Mouse (Mus musculus): ENCODE measurements around the gene Rhbdd2. TPM values are rescaled to one million over a fixed set of nuclear protein-coding genes. Genes with fewer than 3 reads are reported as not detected.
A peak's percentile ranks its signal among the peaks of the same experiment; 100 is the strongest.

The Rhbdd2 gene
- polyA plus RNA-seq, 1 experiment = not detected

DNA sequence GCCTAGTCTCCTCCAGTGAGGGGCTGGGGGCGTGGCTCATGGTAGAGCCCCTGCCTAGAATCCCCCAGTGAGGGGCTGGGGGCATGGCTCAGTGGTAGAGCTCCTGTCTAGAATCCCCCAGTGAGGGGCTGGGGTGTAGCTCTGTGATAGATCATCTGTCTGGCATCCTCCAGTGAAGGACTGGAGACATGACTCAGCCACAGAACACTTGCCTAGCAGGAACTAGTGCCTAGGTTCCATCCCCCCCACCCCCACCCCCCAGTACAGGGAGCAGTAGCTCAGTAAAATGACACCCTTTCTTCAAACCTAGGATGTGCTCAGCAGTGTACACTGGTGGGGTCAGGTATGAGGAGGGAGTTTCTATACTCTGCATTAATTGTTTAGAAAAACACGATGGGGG, 38.5 kb downstream of the Rhbdd2 start:
- no peak overlapping the region for H3K4me3 ChIP-seq (ENCODE audit: insufficient read depth, low read depth, low read length)
- TF ChIP-seq POLR2A (IDR thresholded peaks at IDR 0.05; ENCODE audit: insufficient read depth, low read depth, low read length) (no peak), CTCF (IDR thresholded peaks at IDR 0.05; ENCODE audit: insufficient read depth, low read depth, low read length) (no peak)
- H3K4me1 ChIP-seq (ENCODE audit: control insufficient read depth, insufficient read depth, low read length) = peaks cover 11% of the 10 kb centered on the region
- no peak overlapping the region for H3K27ac ChIP-seq (ENCODE audit: insufficient read depth, low read depth, low read length)
- WGBS = 63% methylated on average over 2 of the region's 2 CpGs

DNA sequence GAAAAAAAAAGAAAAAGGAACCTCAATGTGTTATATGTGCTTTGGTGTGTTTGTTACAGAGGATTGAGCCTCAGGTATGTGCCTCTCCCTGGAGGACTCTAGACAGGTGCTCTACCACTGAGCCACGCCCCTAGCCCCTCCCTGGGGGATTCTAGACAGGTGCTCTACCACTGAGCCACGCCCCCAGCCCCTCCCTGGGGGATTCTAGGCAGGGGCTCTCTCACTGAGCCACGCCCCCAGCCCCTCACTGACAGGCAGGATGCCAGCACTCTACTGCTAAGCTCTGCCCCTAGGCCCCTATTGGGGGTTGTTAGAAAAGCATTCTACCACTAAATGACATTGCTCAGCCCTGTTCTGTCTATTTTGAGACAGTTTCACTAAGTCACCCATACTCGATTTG, 40.1 kb downstream of the Rhbdd2 start:
- TF ChIP-seq POLR2A (IDR thresholded peaks at IDR 0.05; ENCODE audit: insufficient read depth, low read depth, low read length) = no peak
- no peak for TF ChIP-seq CTCF (IDR thresholded peaks at IDR 0.05; ENCODE audit: insufficient read depth, low read depth, low read length)
- Histone ChIP-seq H3K4me3 (ENCODE audit: insufficient read depth, low read depth, low read length) (no peak overlapping the region), H3K27ac (ENCODE audit: insufficient read depth, low read depth, low read length) (no peak overlapping the region), H3K4me1 (ENCODE audit: control insufficient read depth, insufficient read depth, low read length) (peaks cover 11% of the 10 kb centered on the region)
- WGBS = 70% methylated on average over 4 of the region's 4 CpGs

- Histone ChIP-seq H3K4me3 (ENCODE audit: insufficient read depth, low read depth, low read length) (no peak overlapping the region), H3K4me1 (ENCODE audit: control insufficient read depth, insufficient read depth, low read length) (peaks cover 11% of the 10 kb centered on the region), H3K27ac (ENCODE audit: insufficient read depth, low read depth, low read length) (no peak overlapping the region)
- WGBS = 66% methylated on average over 5 of the region's 5 CpGs
- TF ChIP-seq POLR2A (IDR thresholded peaks at IDR 0.05; ENCODE audit: insufficient read depth, low read depth, low read length) = no peak
- TF ChIP-seq CTCF (IDR thresholded peaks at IDR 0.05; ENCODE audit: insufficient read depth, low read depth, low read length) = no peak
Observed at GRCm38 (mm10) chr5:135672980-135673379, 40.6 kb downstream of the Rhbdd2 start.

DNA sequence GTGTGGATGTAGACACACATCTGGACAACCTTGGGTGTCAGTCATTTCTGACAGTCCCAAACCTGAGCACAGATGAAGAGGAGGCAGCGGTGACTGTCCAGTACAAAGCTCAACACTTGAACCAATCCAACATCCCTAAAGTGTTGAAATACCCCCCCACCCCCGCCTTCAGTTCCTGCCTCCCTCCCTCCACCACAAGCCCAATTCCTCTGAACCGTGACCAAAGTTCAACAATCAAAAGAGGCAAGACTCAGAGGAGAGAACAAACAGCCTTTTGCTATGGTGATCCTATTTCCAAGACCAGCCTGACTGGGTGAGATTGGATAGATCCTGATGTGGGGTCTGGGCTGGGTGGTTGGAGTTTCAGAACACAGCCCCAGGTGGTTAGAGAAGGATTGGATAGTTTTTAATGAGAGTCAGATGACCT, 41.9 kb downstream of the Rhbdd2 start:
- no peak for TF ChIP-seq POLR2A (IDR thresholded peaks at IDR 0.05; ENCODE audit: insufficient read depth, low read depth, low read length)
- TF ChIP-seq CTCF (IDR thresholded peaks at IDR 0.05; ENCODE audit: insufficient read depth, low read depth, low read length) = no peak
- no peak overlapping the region for H3K4me3 ChIP-seq (ENCODE audit: insufficient read depth, low read depth, low read length)
- H3K4me1 ChIP-seq (ENCODE audit: control insufficient read depth, insufficient read depth, low read length) = peaks cover 11% of the 10 kb centered on the region
- 36% methylated on average over 3 of the region's 3 CpGs for WGBS
- H3K27ac ChIP-seq (ENCODE audit: insufficient read depth, low read depth, low read length) = peak overlapping the region; percentile 77

- H3K4me3 ChIP-seq (ENCODE audit: insufficient read depth, low read depth, low read length) = peak overlapping the region; percentile 19
- TF ChIP-seq CTCF (IDR thresholded peaks at IDR 0.05; ENCODE audit: insufficient read depth, low read depth, low read length) (no peak), POLR2A (IDR thresholded peaks at IDR 0.05; ENCODE audit: insufficient read depth, low read depth, low read length) (no peak)
- 1% methylated on average over 11 of the region's 11 CpGs for WGBS
- H3K4me1 ChIP-seq (ENCODE audit: control insufficient read depth, insufficient read depth, low read length) = peaks cover 11% of the 10 kb centered on the region
- peak overlapping the region; percentile 39 for H3K27ac ChIP-seq (ENCODE audit: insufficient read depth, low read depth, low read length)
Observed at GRCm38 (mm10) chr5:135674821-135675220, 42.4 kb downstream of the Rhbdd2 start.

- Histone ChIP-seq H3K4me3 (ENCODE audit: insufficient read depth, low read depth, low read length) (no peak overlapping the region), H3K4me1 (ENCODE audit: control insufficient read depth, insufficient read depth, low read length) (peaks cover 11% of the 10 kb centered on the region), H3K27ac (ENCODE audit: insufficient read depth, low read depth, low read length) (no peak overlapping the region)
- TF ChIP-seq CTCF (IDR thresholded peaks at IDR 0.05; ENCODE audit: insufficient read depth, low read depth, low read length) = no peak
- TF ChIP-seq POLR2A (IDR thresholded peaks at IDR 0.05; ENCODE audit: insufficient read depth, low read depth, low read length) = no peak
- WGBS = 93% methylated on average over 3 of the region's 3 CpGs
Observed at GRCm38 (mm10) chr5:135676696-135677095, 44.3 kb downstream of the Rhbdd2 start.

DNA sequence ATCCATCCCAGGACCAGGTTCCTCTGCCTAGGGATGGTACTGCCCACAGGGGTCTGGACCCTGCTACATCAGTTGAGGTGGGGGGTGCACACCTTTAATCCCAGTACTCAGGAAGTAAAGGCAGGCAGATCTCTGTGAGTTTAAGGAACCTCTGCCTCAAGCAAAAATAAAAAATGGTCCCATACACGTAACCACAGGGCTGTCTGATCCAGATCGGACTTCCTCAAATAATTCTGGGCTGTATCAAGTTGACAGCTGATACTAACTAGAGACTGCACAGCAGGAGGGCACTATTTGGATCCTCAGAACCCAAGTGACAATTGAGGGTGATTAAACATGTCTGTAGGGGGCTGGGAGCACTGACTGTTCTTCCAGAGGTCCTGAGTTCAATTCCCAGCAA, 44.8 kb downstream of the Rhbdd2 start:
- Histone ChIP-seq H3K4me1 (ENCODE audit: control insufficient read depth, insufficient read depth, low read length) (peaks cover 11% of the 10 kb centered on the region), H3K4me3 (ENCODE audit: insufficient read depth, low read depth, low read length) (no peak overlapping the region), H3K27ac (ENCODE audit: insufficient read depth, low read depth, low read length) (no peak overlapping the region)
- 82% methylated on average over 2 of the region's 2 CpGs for WGBS
- TF ChIP-seq POLR2A (IDR thresholded peaks at IDR 0.05; ENCODE audit: insufficient read depth, low read depth, low read length) = no peak
- no peak for TF ChIP-seq CTCF (IDR thresholded peaks at IDR 0.05; ENCODE audit: insufficient read depth, low read depth, low read length)

GRCm38 (mm10) chr5:135678481-135678880, 46.1 kb downstream of the Rhbdd2 start:
- TF ChIP-seq CTCF (IDR thresholded peaks at IDR 0.05; ENCODE audit: insufficient read depth, low read depth, low read length) = no peak
- TF ChIP-seq POLR2A (IDR thresholded peaks at IDR 0.05; ENCODE audit: insufficient read depth, low read depth, low read length) = no peak
- WGBS = 94% methylated on average over 6 of the region's 6 CpGs
- no peak overlapping the region for H3K4me3 ChIP-seq (ENCODE audit: insufficient read depth, low read depth, low read length)
- H3K4me1 ChIP-seq (ENCODE audit: control insufficient read depth, insufficient read depth, low read length) = peaks cover 11% of the 10 kb centered on the region
- no peak overlapping the region for H3K27ac ChIP-seq (ENCODE audit: insufficient read depth, low read depth, low read length)

GRCm38 (mm10) chr5:135680967-135681545, 48.6 kb downstream of the Rhbdd2 start:
- no peak overlapping the region for H3K27ac ChIP-seq (ENCODE audit: insufficient read depth, low read depth, low read length)
- 80% methylated on average over 6 of the region's 6 CpGs for WGBS
- TF ChIP-seq POLR2A (IDR thresholded peaks at IDR 0.05; ENCODE audit: insufficient read depth, low read depth, low read length) (no peak), CTCF (IDR thresholded peaks at IDR 0.05; ENCODE audit: insufficient read depth, low read depth, low read length) (no peak)
- H3K4me3 ChIP-seq (ENCODE audit: insufficient read depth, low read depth, low read length) = no peak overlapping the region
- H3K4me1 ChIP-seq (ENCODE audit: control insufficient read depth, insufficient read depth, low read length) = no peaks in the 10 kb centered on the region

DNA sequence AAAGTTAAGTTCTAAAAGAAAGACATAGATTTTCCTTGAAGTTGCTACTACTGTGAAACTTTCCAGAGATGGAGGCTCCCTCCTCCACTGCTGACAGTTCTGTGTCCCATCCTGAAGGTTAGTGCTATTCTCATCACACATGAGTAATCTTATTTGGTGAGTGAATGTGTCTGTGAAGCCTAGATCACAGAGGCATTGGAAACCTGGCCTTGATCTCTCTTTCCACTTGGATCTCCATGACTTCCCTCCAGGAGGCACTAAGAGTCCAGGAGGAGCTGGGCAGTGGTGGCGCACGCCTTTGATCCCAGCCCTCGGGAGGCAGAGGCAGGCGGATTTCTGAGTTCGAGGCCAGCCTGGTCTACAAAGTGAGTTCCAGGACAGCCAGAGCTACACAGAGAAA, 49.6 kb downstream of the Rhbdd2 start:
- Histone ChIP-seq H3K27ac (ENCODE audit: insufficient read depth, low read depth, low read length) (no peak overlapping the region), H3K4me3 (ENCODE audit: insufficient read depth, low read depth, low read length) (no peak overlapping the region), H3K4me1 (ENCODE audit: control insufficient read depth, insufficient read depth, low read length) (no peaks in the 10 kb centered on the region)
- WGBS = 87% methylated on average over 5 of the region's 5 CpGs
- no peak for TF ChIP-seq POLR2A (IDR thresholded peaks at IDR 0.05; ENCODE audit: insufficient read depth, low read depth, low read length)
- TF ChIP-seq CTCF (IDR thresholded peaks at IDR 0.05; ENCODE audit: insufficient read depth, low read depth, low read length) = no peak

All from olfactory bulb, adult 2 months (tissue).